Mouse (Mus musculus) lung, postnatal 0 days (tissue): ENCODE results near the gene Ginm1. TPM values are rescaled to one million over a fixed set of nuclear protein-coding genes. Genes with fewer than 3 reads are reported as not detected.
A peak's percentile ranks its signal among the peaks of the same experiment; 100 is the strongest.

Experiments
- ATAC-seq: fragments of 200-750 bp; cut with Nextera tagmentation; 2 replicates; pipeline ENCODE4 v1.8.0; 2017; ENCODE audit warnings: moderate library complexity
- DNase-seq: peaks from one replicate; pipeline ENCODE4 v3.0.0-alpha.2; 2016; ENCODE audit warnings: low spot score
- H3K27ac ChIP-seq: fragments of 300-500 bp; sonication (generic); 2 replicates; pipeline ENCODE4 v1.5.1; 2014; ENCODE audit warnings: antibody characterized with exemption, mild to moderate bottlenecking, low read length, mixed read lengths
- H3K27me3 ChIP-seq: fragments of 300-500 bp; sonication (generic); replicated peaks from 2 replicates; pipeline ENCODE4 v1.6.1; 2014; ENCODE audit warnings: low read length, mixed read lengths; ENCODE audit not compliant: insufficient read depth
- H3K36me3 ChIP-seq: fragments of 300-500 bp; sonication (generic); 2 replicates; pipeline ENCODE4 v1.6.1; 2014; ENCODE audit warnings: low read length, mixed read lengths; ENCODE audit not compliant: insufficient read depth
- H3K4me1 ChIP-seq: fragments of 300-500 bp; sonication (generic); 2 replicates; pipeline ENCODE4 v1.6.1; 2014; ENCODE audit warnings: antibody characterized with exemption, low read depth, low read length, mixed read lengths; ENCODE audit not compliant: insufficient read depth
- H3K4me2 ChIP-seq: fragments of 300-500 bp; sonication (generic); replicated peaks from 2 replicates; pipeline ENCODE4 v1.6.1; 2014; ENCODE audit warnings: low read depth, mild to moderate bottlenecking, low read length, moderate library complexity, mixed read lengths
- H3K4me3 ChIP-seq: fragments of 300-500 bp; sonication (generic); 2 replicates; pipeline ENCODE4 v1.5.1; 2014; ENCODE audit warnings: low read depth, low read length
- H3K9ac ChIP-seq: fragments of 300-500 bp; sonication (generic); replicated peaks from 2 replicates; pipeline ENCODE4 v1.6.1; 2014; ENCODE audit warnings: low read depth, mild to moderate bottlenecking
- H3K9me3 ChIP-seq: fragments of 300-500 bp; sonication (generic); 2 replicates; pipeline ENCODE4 v1.6.1; 2016; ENCODE audit warnings: low read length, mixed read lengths
- CTCF ChIP-seq: IDR thresholded peaks from 2 replicates; pipeline ENCODE4 v1.5.1; 2016; ENCODE audit warnings: antibody characterized with exemption, mild to moderate bottlenecking
- EP300 ChIP-seq: IDR thresholded peaks from 2 replicates; pipeline ENCODE4 v1.6.1; 2016; ENCODE audit warnings: antibody characterized with exemption, mild to moderate bottlenecking, control low read depth
- WGBS: fragments of 180-500 bp; shearing (Covaris S2); extraction: QIAGEN DNeasy Blood & Tissue Kit; methylation state at CpG from one replicate; pipeline ENCODE4 v1.1.7; 2014; 5-methylcytosine and 5-hydroxymethylcytosine counted together
- polyA plus RNA-seq: library from polyadenylated mRNA; unstranded; fragments of >200 nt; fragmentation: Nextera tagmentation; extraction: Ambion mirVana; gene quantifications from 2 replicates; pipeline ENCODE4 v1.2.1, GENCODE M21; 2015

Gene Ginm1
- 167 TPM in 2 replicates for polyA plus RNA-seq

GRCm38 (mm10) chr10:7792751-7793385 is at the start of gene Ginm1, which contains the start of gene Ppil4:
Ginm1 (minus strand) TSS chr10:7792824.
Ppil4 (plus strand) TSS chr10:7792891.
- no peak for TF ChIP-seq CTCF
- no peak for TF ChIP-seq EP300
- Histone ChIP-seq H3K4me2 (peak within 1 kb of the TSS; percentile 54), H3K27ac (peak within 1 kb of the TSS; percentile 70), H3K9me3 (no peaks in the 10 kb centered on the region), H3K9ac (peak within 1 kb of the TSS; percentile 81), H3K36me3 (peaks cover 2% of the 10 kb centered on the region), H3K4me3 (peak within 1 kb of the TSS; percentile 78), H3K27me3 (no peaks in the 10 kb centered on the region), H3K4me1 (peaks cover 5% of the 10 kb centered on the region; the same call in 1 of the 2 replicates)
- peak; percentile 95 for DNase-seq
- under 1% methylated on average over 48 of the region's 52 CpGs for WGBS
- peak; percentile 98 for ATAC-seq

- ATAC-seq (peak; percentile 94), DNase-seq (peak; percentile 96)
- Histone ChIP-seq H3K36me3 (no peaks in the 10 kb centered on the region), H3K4me1 (peaks cover 4% of the 10 kb centered on the region; the same call in 1 of the 2 replicates), H3K27me3 (0 out of 2 replicates have a peak, but pooled peaks cover 3% of the 10 kb centered on the region), H3K4me2 (peak overlapping the region; percentile 32), H3K9me3 (no peaks in the 10 kb centered on the region), H3K27ac (no peak overlapping the region; the same call in 1 of the 2 replicates), H3K9ac (no peak overlapping the region), H3K4me3 (no peak overlapping the region)
- TF ChIP-seq CTCF, result no peak; the same call in 1 of the 2 replicates
- TF ChIP-seq EP300, result peak; percentile 49; the same call in 1 of the 2 replicates
- WGBS, result 6% methylated on average over 14 of the region's 14 CpGs
Measured at GRCm38 (mm10) chr10:7841571-7842080, 49.0 kb upstream of the Ginm1 start.

GRCm38 (mm10) chr10:7840785-7841184 is 48.2 kb upstream of the Ginm1 start:
- H3K36me3 ChIP-seq, result no peaks in the 10 kb centered on the region
- TF ChIP-seq CTCF (no peak), EP300 (no peak)
- WGBS, result 66% methylated on average over 3 of the region's 3 CpGs
- 0 out of 2 replicates have a peak, but pooled peaks cover 3% of the 10 kb centered on the region for H3K27me3 ChIP-seq
- no peak overlapping the region for H3K9ac ChIP-seq
- no peak for DNase-seq
- no peaks in the 10 kb centered on the region for H3K9me3 ChIP-seq
- no peak for ATAC-seq
- peaks cover 4% of the 10 kb centered on the region; the same call in 1 of the 2 replicates for H3K4me1 ChIP-seq
- no peak overlapping the region for H3K4me3 ChIP-seq
- H3K27ac ChIP-seq, result no peak overlapping the region
- H3K4me2 ChIP-seq, result no peak overlapping the region

- ATAC-seq, result no peak
- Histone ChIP-seq H3K9ac (no peak overlapping the region), H3K9me3 (no peaks in the 10 kb centered on the region), H3K4me1 (peaks cover 4% of the 10 kb centered on the region; the same call in 1 of the 2 replicates), H3K27me3 (0 out of 2 replicates have a peak, but pooled peaks cover 3% of the 10 kb centered on the region), H3K4me3 (no peak overlapping the region), H3K27ac (no peak overlapping the region), H3K36me3 (no peaks in the 10 kb centered on the region), H3K4me2 (no peak overlapping the region)
- WGBS, result 79% methylated on average over 2 of the region's 2 CpGs
- TF ChIP-seq CTCF (no peak), EP300 (no peak)
- no peak for DNase-seq
Measured at GRCm38 (mm10) chr10:7840353-7840733, 47.7 kb upstream of the Ginm1 start.

- Histone ChIP-seq H3K9ac (no peak overlapping the region), H3K27me3 (0 out of 2 replicates have a peak, but pooled peaks cover 3% of the 10 kb centered on the region), H3K4me3 (no peak overlapping the region), H3K9me3 (no peaks in the 10 kb centered on the region), H3K4me2 (no peak overlapping the region), H3K36me3 (no peaks in the 10 kb centered on the region), H3K4me1 (peaks cover 4% of the 10 kb centered on the region; the same call in 1 of the 2 replicates), H3K27ac (no peak overlapping the region)
- DNase-seq, result no peak
- WGBS, result 60% methylated on average over 22 of the region's 22 CpGs
- no peak for ATAC-seq
- TF ChIP-seq EP300, result no peak
- TF ChIP-seq CTCF, result no peak
Measured at GRCm38 (mm10) chr10:7839551-7840352, 47.1 kb upstream of the Ginm1 start.

- no peak overlapping the region for H3K4me2 ChIP-seq
- H3K27ac ChIP-seq, result no peak overlapping the region
- H3K9ac ChIP-seq, result no peak overlapping the region
- ATAC-seq (no peak), DNase-seq (no peak)
- no peak overlapping the region for H3K4me3 ChIP-seq
- whole genome bisulfite sequencing, result 64% methylated on average over 5 of the region's 5 CpGs
- H3K4me1 ChIP-seq, result peaks cover 4% of the 10 kb centered on the region; the same call in 1 of the 2 replicates
- TF ChIP-seq EP300 (no peak), CTCF (no peak)
- H3K9me3 ChIP-seq, result no peaks in the 10 kb centered on the region
- no peaks in the 10 kb centered on the region for H3K36me3 ChIP-seq
- 0 out of 2 replicates have a peak, but pooled peaks cover 3% of the 10 kb centered on the region for H3K27me3 ChIP-seq
Measured at GRCm38 (mm10) chr10:7838874-7839421, 46.3 kb upstream of the Ginm1 start.
